Mouse (Mus musculus) heart, embryonic 14.5 days (tissue): ENCODE measurements around the gene Vpreb3. TPM values are rescaled to one million over a fixed set of nuclear protein-coding genes. Genes with fewer than 3 reads are reported as not detected.
A peak's percentile ranks its signal among the peaks of the same experiment; 100 is the strongest.

Source experiments
- ATAC-seq: fragments of 200-750 bp; cut with Nextera tagmentation; 2 replicates; pipeline ENCODE4 v1.8.0; 2017; ENCODE audit warnings: low read depth, moderate TSS enrichment; ENCODE audit not compliant: insufficient number of reproducible peaks, insufficient read depth, low FRiP score
- H3K27ac ChIP-seq, 2 experiments: fragments of 200-500 bp in 1 of 2; fragments of 300-500 bp in 1 of 2; sonication (generic) in 1 of 2; replicated peaks in 1 of 2; 2 replicates each; pipeline ENCODE4 v1.5.1; 2012 to 2014; ENCODE audit warnings: low read depth in 2 of 2, low read length in 2 of 2, control low read depth in 1 of 2, mild to moderate bottlenecking in 1 of 2, mixed read lengths in 1 of 2; ENCODE audit not compliant: control insufficient read depth in 1 of 2, insufficient read depth in 1 of 2
- H3K27me3 ChIP-seq: fragments of 300-500 bp; sonication (generic); 2 replicates; pipeline ENCODE4 v1.6.1; 2014; ENCODE audit warnings: mild to moderate bottlenecking, low read length, control low read depth; ENCODE audit not compliant: control insufficient read depth, insufficient read depth
- H3K36me3 ChIP-seq: fragments of 300-500 bp; sonication (generic); 2 replicates; pipeline ENCODE4 v1.6.1; 2014; ENCODE audit warnings: mild to moderate bottlenecking, control low read depth, low read length, mixed read lengths; ENCODE audit not compliant: control insufficient read depth, insufficient read depth
- H3K4me1 ChIP-seq, 2 experiments: fragments of 200-500 bp in 1 of 2; fragments of 300-500 bp in 1 of 2; sonication (generic) in 1 of 2; 2 replicates each; pipeline ENCODE4 v1.6.1; 2012 to 2014; ENCODE audit warnings: low read length in 2 of 2, control low read depth in 1 of 2, mixed read lengths in 1 of 2; ENCODE audit not compliant: control insufficient read depth in 2 of 2, insufficient read depth in 2 of 2
- H3K4me2 ChIP-seq: fragments of 300-500 bp; sonication (generic); 2 replicates; pipeline ENCODE4 v1.6.1; 2014; ENCODE audit warnings: mild to moderate bottlenecking, low read length
- H3K4me3 ChIP-seq, 2 experiments: fragments of 200-500 bp in 1 of 2; fragments of 300-500 bp in 1 of 2; sonication (generic) in 1 of 2; 2 replicates each; pipeline ENCODE4 v1.5.1; 2012 to 2014; ENCODE audit warnings: low read length in 2 of 2, mild to moderate bottlenecking in 2 of 2, control low read depth in 1 of 2, low read depth in 1 of 2, moderate library complexity in 1 of 2; ENCODE audit not compliant: control insufficient read depth in 1 of 2, insufficient read depth in 1 of 2
- H3K9ac ChIP-seq: fragments of 300-500 bp; sonication (generic); 2 replicates; pipeline ENCODE4 v1.6.1; 2014; ENCODE audit warnings: mild to moderate bottlenecking, low read length
- H3K9me3 ChIP-seq: fragments of 300-500 bp; sonication (generic); 2 replicates; pipeline ENCODE4 v1.6.1; 2016; ENCODE audit warnings: low read length, control low read depth; ENCODE audit not compliant: control insufficient read depth
- WGBS: fragments of 180-500 bp; shearing (Covaris S2); extraction: QIAGEN DNeasy Blood & Tissue Kit; methylation state at CpG from one replicate; pipeline ENCODE4 v1.1.7; 2014; 5-methylcytosine and 5-hydroxymethylcytosine counted together
- polyA plus RNA-seq: library from polyadenylated mRNA; unstranded; fragments of >200 nt; fragmentation: Nextera tagmentation; extraction: Ambion mirVana; gene quantifications from 2 replicates; pipeline ENCODE4 v1.2.1, GENCODE M21; 2014

The Vpreb3 gene
- polyA plus RNA-seq, 1 experiment from 2014 or later, result 0.46 TPM

DNA sequence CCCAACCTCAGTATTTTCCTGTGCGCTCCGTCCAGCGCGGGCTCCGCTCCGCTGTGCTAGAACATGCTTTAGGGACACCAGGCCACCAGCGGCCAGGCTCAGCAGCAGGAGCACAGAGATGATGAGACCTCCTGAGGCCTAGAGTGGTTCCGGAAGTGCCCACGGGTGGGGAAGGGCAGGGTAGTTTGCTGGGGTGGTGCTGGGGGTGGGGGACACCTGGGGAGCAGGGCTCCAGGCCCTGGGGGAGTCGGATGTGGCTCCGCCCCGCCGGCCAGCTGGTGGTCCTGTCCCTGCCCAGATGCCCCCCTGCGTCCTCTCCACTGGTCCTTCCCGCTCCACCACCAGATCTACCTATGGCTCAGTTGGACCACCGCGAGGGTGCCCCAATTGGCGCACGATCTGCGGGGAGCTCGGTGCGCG is 7.9 kb downstream of the Vpreb3 start:
- peak overlapping the region; percentile 95 for H3K4me2 ChIP-seq
- H3K27ac ChIP-seq, result no peak overlapping the region
- WGBS, result 2% methylated on average over 23 of the region's 23 CpGs
- ATAC-seq, result no peak; the same call in 1 of the 2 replicates
- peak overlapping the region; percentile 73 for H3K9ac ChIP-seq
- H3K4me3 ChIP-seq, result peak overlapping the region; percentile 53 to 62
- H3K36me3 ChIP-seq, result no peaks in the 10 kb centered on the region
- peaks cover 18% of the 10 kb centered on the region for H3K27me3 ChIP-seq
- peaks cover 8 to 11% of the 10 kb centered on the region in 2 experiments for H3K4me1 ChIP-seq
- no peaks in the 10 kb centered on the region for H3K9me3 ChIP-seq

DNA sequence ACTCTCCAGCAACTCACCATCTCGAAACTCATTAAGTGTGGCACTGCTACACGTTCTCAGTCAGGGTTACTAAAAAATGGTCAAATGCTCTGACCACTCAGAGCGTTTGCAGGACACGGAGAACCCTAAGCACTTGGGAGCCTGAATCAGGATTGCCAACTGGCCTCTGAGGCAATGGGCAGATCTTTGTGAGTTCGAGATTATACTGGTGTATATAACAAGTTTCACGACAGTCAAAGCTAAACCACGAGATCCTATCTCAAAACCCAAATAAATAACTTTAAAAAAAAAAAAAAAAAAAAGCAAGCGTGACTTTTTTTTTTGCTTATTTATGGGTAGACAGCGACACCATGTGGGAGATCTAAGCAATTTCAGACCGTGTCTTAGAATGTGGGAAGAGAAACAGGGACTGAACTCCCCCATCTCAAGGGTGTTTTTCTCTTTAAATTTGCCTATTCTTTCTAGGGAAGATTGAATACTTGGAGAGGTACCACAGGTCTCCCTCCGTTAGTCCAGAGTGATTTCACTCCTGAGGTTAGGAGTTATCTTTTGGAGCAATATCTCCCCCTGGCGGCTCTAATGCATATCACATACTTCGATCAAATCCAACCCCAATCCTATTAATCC is 8.7 kb downstream of the Vpreb3 start:
- 2% methylated on average over 13 of the region's 13 CpGs for WGBS
- H3K4me2 ChIP-seq, result peak overlapping the region; percentile 95
- H3K4me3 ChIP-seq, result peak overlapping the region; percentile 53 to 62
- H3K9me3 ChIP-seq, result no peaks in the 10 kb centered on the region
- H3K36me3 ChIP-seq, result no peaks in the 10 kb centered on the region
- H3K9ac ChIP-seq, result peak overlapping the region; percentile 73
- no peak overlapping the region for H3K27ac ChIP-seq
- H3K4me1 ChIP-seq, result peaks cover 8 to 11% of the 10 kb centered on the region in 2 experiments
- 0 out of 2 replicates have a peak, but pooled peaks have one; percentile 37 for ATAC-seq
- H3K27me3 ChIP-seq, result peaks cover 18% of the 10 kb centered on the region

GRCm38 (mm10) chr10:75954381-75954811 is 11.5 kb downstream of the Vpreb3 start, which contains the start of gene Gm5134:
Gene Gm5134 (plus strand): TSS chr10:75954514.
- Histone ChIP-seq H3K27ac (no peak within 1 kb of the TSS), H3K27me3 (peaks cover 18% of the 10 kb centered on the region), H3K36me3 (no peaks in the 10 kb centered on the region), H3K4me3 (peak within 1 kb of the TSS; percentile 21 to 30), H3K9ac (peak within 1 kb of the TSS; percentile 42; the same call in 1 of the 2 replicates), H3K4me2 (peak within 1 kb of the TSS; percentile 60), H3K9me3 (no peaks in the 10 kb centered on the region), H3K4me1 (peaks cover 8 to 11% of the 10 kb centered on the region in 2 experiments)
- 14% methylated on average over 20 of the region's 20 CpGs for WGBS
- ATAC-seq, result no peak

DNA sequence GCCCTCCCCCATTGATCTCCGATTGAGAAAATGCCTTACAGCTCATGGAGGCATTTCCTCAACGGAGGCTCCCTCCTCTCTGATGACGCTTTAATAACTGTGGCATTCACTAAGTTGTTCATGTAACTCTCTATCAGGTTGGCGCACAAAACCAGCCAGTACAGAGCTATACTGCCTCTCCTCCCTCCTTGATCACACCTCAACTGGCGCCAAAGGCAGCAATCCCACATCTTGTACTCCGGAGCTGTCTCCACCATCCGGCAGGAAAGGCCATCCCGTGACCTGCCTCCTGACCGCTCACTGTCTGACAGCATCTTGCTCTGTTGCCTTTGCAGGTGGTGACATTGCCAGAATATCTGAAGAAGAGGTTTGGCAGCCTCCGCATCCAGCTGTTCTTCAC is 31.0 kb downstream of the Vpreb3 start:
- Histone ChIP-seq H3K27me3 (no peaks in the 10 kb centered on the region), H3K27ac (no peak overlapping the region), H3K4me2 (no peak overlapping the region), H3K9ac (no peak overlapping the region), H3K4me3 (no peak overlapping the region), H3K9me3 (no peaks in the 10 kb centered on the region), H3K4me1 (no peaks in the 10 kb centered on the region), H3K36me3 (no peaks in the 10 kb centered on the region)
- ATAC-seq, result no peak
- WGBS, result 85% methylated on average over 10 of the region's 10 CpGs

DNA sequence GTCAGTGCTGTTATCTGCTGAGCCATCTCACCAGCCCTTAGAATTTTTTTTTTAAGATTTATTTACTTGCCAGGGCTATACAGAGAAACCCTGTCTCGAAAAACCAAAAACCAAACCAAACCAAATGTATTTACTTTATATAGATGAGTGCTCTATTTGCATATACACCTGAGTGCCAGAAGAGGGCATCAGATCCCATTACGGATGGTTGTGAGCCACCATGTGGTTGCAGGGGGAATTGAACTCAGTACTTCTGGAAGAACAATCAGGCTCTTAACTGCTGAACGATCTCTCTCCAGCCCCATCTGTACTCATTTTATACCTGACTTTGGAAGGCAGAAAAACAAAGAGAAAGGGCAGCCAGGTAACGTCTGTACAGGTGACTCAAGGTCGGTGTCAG is 32.4 kb downstream of the Vpreb3 start:
- no peaks in the 10 kb centered on the region for H3K36me3 ChIP-seq
- H3K9ac ChIP-seq, result no peak overlapping the region
- H3K27ac ChIP-seq, result no peak overlapping the region
- ATAC-seq, result no peak
- 74% methylated on average over 5 of the region's 5 CpGs for WGBS
- H3K4me1 ChIP-seq, result no peaks in the 10 kb centered on the region
- no peak overlapping the region for H3K4me2 ChIP-seq
- H3K9me3 ChIP-seq, result no peaks in the 10 kb centered on the region
- H3K4me3 ChIP-seq, result no peak overlapping the region
- H3K27me3 ChIP-seq, result no peaks in the 10 kb centered on the region

GRCm38 (mm10) chr10:75978119-75978834 is 35.4 kb downstream of the Vpreb3 start:
- Histone ChIP-seq H3K27me3 (no peaks in the 10 kb centered on the region), H3K4me3 (no peak overlapping the region), H3K4me1 (no peaks in the 10 kb centered on the region), H3K4me2 (no peak overlapping the region), H3K36me3 (no peaks in the 10 kb centered on the region), H3K9ac (no peak overlapping the region), H3K27ac (no peak overlapping the region), H3K9me3 (no peaks in the 10 kb centered on the region)
- 40% methylated on average over 10 of the region's 10 CpGs for WGBS
- ATAC-seq, result no peak

DNA sequence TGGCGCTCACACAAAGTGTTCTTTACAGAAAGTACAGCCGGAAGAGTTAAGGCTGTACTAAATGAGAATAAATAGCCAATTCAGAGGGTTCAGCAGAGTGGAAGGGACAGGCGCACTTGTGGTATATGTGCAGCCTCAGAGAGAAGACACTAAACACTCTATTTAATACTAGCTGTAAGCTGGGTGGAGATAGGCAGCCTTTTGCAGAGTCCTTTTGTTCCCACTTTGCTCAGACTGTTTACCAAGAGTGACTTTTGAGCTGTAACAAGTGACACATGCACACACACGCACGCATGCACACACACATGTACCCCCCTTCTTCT is 35.9 kb downstream of the Vpreb3 start:
- H3K4me1 ChIP-seq, result no peaks in the 10 kb centered on the region
- no peak overlapping the region for H3K4me3 ChIP-seq
- no peaks in the 10 kb centered on the region for H3K36me3 ChIP-seq
- H3K27me3 ChIP-seq, result no peaks in the 10 kb centered on the region
- no peak overlapping the region for H3K27ac ChIP-seq
- no peak overlapping the region for H3K4me2 ChIP-seq
- no peak for ATAC-seq
- 78% methylated on average over 5 of the region's 5 CpGs for WGBS
- H3K9ac ChIP-seq, result no peak overlapping the region
- no peaks in the 10 kb centered on the region for H3K9me3 ChIP-seq
